Mouse (Mus musculus) lung, postnatal 25 days (tissue): ENCODE measurements at regions not wholly inside any gene's neighbourhood (a gene's known extent, or its start where the extent isn't known, plus 50 kb on each side); places are given as distances from the start of the nearest gene placed in this dataset.

Experiments used
- DNase-seq: peaks from one replicate; pipeline ENCODE4 v3.0.0; 2022; ENCODE audit warnings: low spot score

GRCm38 (mm10) chr13:43724161-43724560, 60.4 kb upstream of the Cd83 start:
- DNase-seq = no peak

- peak; percentile 63 for DNase-seq
Measured at GRCm38 (mm10) chr13:43725698-43726097, 58.9 kb upstream of the Cd83 start.

GRCm38 (mm10) chr13:43726895-43727341, 57.7 kb upstream of the Cd83 start:
- peak; percentile 14 for DNase-seq

GRCm38 (mm10) chr13:43729617-43730016, 55.0 kb upstream of the Cd83 start:
- DNase-seq = no peak

GRCm38 (mm10) chr13:43733061-43733460, 51.5 kb upstream of the Cd83 start:
- no peak for DNase-seq

- DNase-seq = no peak
Measured at GRCm38 (mm10) chr13:43734641-43735040, 49.9 kb upstream of the Cd83 start.
